Mouse (Mus musculus): ENCODE measurements around the gene Il1a. TPM values are rescaled to one million over a fixed set of nuclear protein-coding genes. Genes with fewer than 3 reads are reported as not detected.

Gene Il1a
- polyA plus RNA-seq, 1 experiment from 2014 or later = not detected

- H3K9ac ChIP-seq (ENCODE audit: low read length) = no peak overlapping the region
- no peak overlapping the region for H3K27ac ChIP-seq (ENCODE audit: low read length)
- peaks cover 72% of the 10 kb centered on the region for H3K36me3 ChIP-seq (ENCODE audit: control insufficient read depth, insufficient read depth, low read length)
- no peaks in the 10 kb centered on the region for H3K4me1 ChIP-seq (replicated peaks; ENCODE audit: control insufficient read depth, insufficient read depth, low read length)
- ATAC-seq (ENCODE audit: low read depth) = no peak
- no peak overlapping the region for H3K4me2 ChIP-seq (ENCODE audit: low read depth, low read length)
- no peak overlapping the region for H3K4me3 ChIP-seq (ENCODE audit: low read length)
- no peaks in the 10 kb centered on the region for H3K27me3 ChIP-seq (ENCODE audit: control insufficient read depth, insufficient read depth, low read depth, low read length)
- no peaks in the 10 kb centered on the region for H3K9me3 ChIP-seq (ENCODE audit: control insufficient read depth, low read length)
- WGBS = 83% methylated on average over 9 of the region's 9 CpGs
Observed at GRCm38 (mm10) chr2:129270621-129271020, 39.2 kb downstream of the Il1a start.

- Histone ChIP-seq H3K4me2 (ENCODE audit: low read depth, low read length) (no peak overlapping the region), H3K4me3 (ENCODE audit: low read length) (no peak overlapping the region), H3K27ac (ENCODE audit: low read length) (no peak overlapping the region), H3K9me3 (ENCODE audit: control insufficient read depth, low read length) (no peaks in the 10 kb centered on the region), H3K27me3 (ENCODE audit: control insufficient read depth, insufficient read depth, low read depth, low read length) (no peaks in the 10 kb centered on the region), H3K36me3 (ENCODE audit: control insufficient read depth, insufficient read depth, low read length) (peaks cover 68% of the 10 kb centered on the region), H3K9ac (ENCODE audit: low read length) (no peak overlapping the region), H3K4me1 (replicated peaks; ENCODE audit: control insufficient read depth, insufficient read depth, low read length) (no peaks in the 10 kb centered on the region)
- no peak for ATAC-seq (ENCODE audit: low read depth)
- WGBS = 82% methylated on average over 5 of the region's 5 CpGs
Observed at GRCm38 (mm10) chr2:129269986-129270385, 39.8 kb downstream of the Il1a start.

GRCm38 (mm10) chr2:129269161-129269643 is 40.6 kb downstream of the Il1a start:
- peaks cover 64% of the 10 kb centered on the region for H3K36me3 ChIP-seq (ENCODE audit: control insufficient read depth, insufficient read depth, low read length)
- H3K4me3 ChIP-seq (ENCODE audit: low read length) = no peak overlapping the region
- no peak for ATAC-seq (ENCODE audit: low read depth)
- no peak overlapping the region for H3K4me2 ChIP-seq (ENCODE audit: low read depth, low read length)
- no peaks in the 10 kb centered on the region for H3K9me3 ChIP-seq (ENCODE audit: control insufficient read depth, low read length)
- H3K9ac ChIP-seq (ENCODE audit: low read length) = no peak overlapping the region
- 90% methylated on average over 12 of the region's 12 CpGs for WGBS
- no peaks in the 10 kb centered on the region for H3K4me1 ChIP-seq (replicated peaks; ENCODE audit: control insufficient read depth, insufficient read depth, low read length)
- no peaks in the 10 kb centered on the region for H3K27me3 ChIP-seq (ENCODE audit: control insufficient read depth, insufficient read depth, low read depth, low read length)
- no peak overlapping the region for H3K27ac ChIP-seq (ENCODE audit: low read length)

GRCm38 (mm10) chr2:129267738-129268137 is 42.0 kb downstream of the Il1a start:
- H3K4me2 ChIP-seq (ENCODE audit: low read depth, low read length) = no peak overlapping the region
- ATAC-seq (ENCODE audit: low read depth) = no peak
- no peak overlapping the region for H3K27ac ChIP-seq (ENCODE audit: low read length)
- no peak overlapping the region for H3K9ac ChIP-seq (ENCODE audit: low read length)
- H3K9me3 ChIP-seq (ENCODE audit: control insufficient read depth, low read length) = no peaks in the 10 kb centered on the region
- no peak overlapping the region for H3K4me3 ChIP-seq (ENCODE audit: low read length)
- H3K4me1 ChIP-seq (replicated peaks; ENCODE audit: control insufficient read depth, insufficient read depth, low read length) = no peaks in the 10 kb centered on the region
- H3K36me3 ChIP-seq (ENCODE audit: control insufficient read depth, insufficient read depth, low read length) = peaks cover 52% of the 10 kb centered on the region
- 95% methylated on average over 5 of the region's 5 CpGs for WGBS
- no peaks in the 10 kb centered on the region for H3K27me3 ChIP-seq (ENCODE audit: control insufficient read depth, insufficient read depth, low read depth, low read length)

GRCm38 (mm10) chr2:129265316-129265715 is 44.5 kb downstream of the Il1a start:
- peaks cover 37% of the 10 kb centered on the region for H3K36me3 ChIP-seq (ENCODE audit: control insufficient read depth, insufficient read depth, low read length)
- no peak overlapping the region for H3K9ac ChIP-seq (ENCODE audit: low read length)
- no peaks in the 10 kb centered on the region for H3K4me1 ChIP-seq (replicated peaks; ENCODE audit: control insufficient read depth, insufficient read depth, low read length)
- H3K27me3 ChIP-seq (ENCODE audit: control insufficient read depth, insufficient read depth, low read depth, low read length) = no peaks in the 10 kb centered on the region
- no peak for ATAC-seq (ENCODE audit: low read depth)
- 94% methylated on average over 7 of the region's 7 CpGs for WGBS
- no peak overlapping the region for H3K4me3 ChIP-seq (ENCODE audit: low read length)
- H3K4me2 ChIP-seq (ENCODE audit: low read depth, low read length) = no peak overlapping the region
- no peak overlapping the region for H3K27ac ChIP-seq (ENCODE audit: low read length)
- H3K9me3 ChIP-seq (ENCODE audit: control insufficient read depth, low read length) = no peaks in the 10 kb centered on the region

- Histone ChIP-seq H3K4me1 (replicated peaks; ENCODE audit: control insufficient read depth, insufficient read depth, low read length) (no peaks in the 10 kb centered on the region), H3K9ac (ENCODE audit: low read length) (no peak overlapping the region), H3K4me3 (ENCODE audit: low read length) (no peak overlapping the region), H3K27ac (ENCODE audit: low read length) (no peak overlapping the region), H3K27me3 (ENCODE audit: control insufficient read depth, insufficient read depth, low read depth, low read length) (no peaks in the 10 kb centered on the region), H3K9me3 (ENCODE audit: control insufficient read depth, low read length) (no peaks in the 10 kb centered on the region), H3K4me2 (ENCODE audit: low read depth, low read length) (no peak overlapping the region), H3K36me3 (ENCODE audit: control insufficient read depth, insufficient read depth, low read length) (peaks cover 15% of the 10 kb centered on the region)
- ATAC-seq (ENCODE audit: low read depth) = no peak
- 54% methylated on average over 5 of the region's 5 CpGs for WGBS
Observed at GRCm38 (mm10) chr2:129263073-129263472, 46.7 kb downstream of the Il1a start.

- no peak for ATAC-seq (ENCODE audit: low read depth)
- Histone ChIP-seq H3K4me1 (replicated peaks; ENCODE audit: control insufficient read depth, insufficient read depth, low read length) (no peaks in the 10 kb centered on the region), H3K4me2 (ENCODE audit: low read depth, low read length) (no peak overlapping the region), H3K9me3 (ENCODE audit: control insufficient read depth, low read length) (no peaks in the 10 kb centered on the region), H3K36me3 (ENCODE audit: control insufficient read depth, insufficient read depth, low read length) (no peaks in the 10 kb centered on the region; the same call in 1 of the 2 replicates), H3K27ac (ENCODE audit: low read length) (no peak overlapping the region), H3K4me3 (ENCODE audit: low read length) (no peak overlapping the region), H3K27me3 (ENCODE audit: control insufficient read depth, insufficient read depth, low read depth, low read length) (no peaks in the 10 kb centered on the region), H3K9ac (ENCODE audit: low read length) (no peak overlapping the region)
- 53% methylated on average over 6 of the region's 6 CpGs for WGBS
Observed at GRCm38 (mm10) chr2:129261151-129261794, 48.5 kb downstream of the Il1a start.

- ATAC-seq (ENCODE audit: low read depth) = no peak
- Histone ChIP-seq H3K36me3 (ENCODE audit: control insufficient read depth, insufficient read depth, low read length) (no peaks in the 10 kb centered on the region), H3K9ac (ENCODE audit: low read length) (no peak overlapping the region), H3K4me1 (replicated peaks; ENCODE audit: control insufficient read depth, insufficient read depth, low read length) (no peaks in the 10 kb centered on the region), H3K27me3 (ENCODE audit: control insufficient read depth, insufficient read depth, low read depth, low read length) (no peaks in the 10 kb centered on the region), H3K9me3 (ENCODE audit: control insufficient read depth, low read length) (no peaks in the 10 kb centered on the region), H3K4me3 (ENCODE audit: low read length) (no peak overlapping the region), H3K27ac (ENCODE audit: low read length) (no peak overlapping the region), H3K4me2 (ENCODE audit: low read depth, low read length) (no peak overlapping the region)
- 67% methylated on average over 3 of the region's 3 CpGs for WGBS
Observed at GRCm38 (mm10) chr2:129260646-129261045, 49.1 kb downstream of the Il1a start.

- Histone ChIP-seq H3K36me3 (ENCODE audit: control insufficient read depth, insufficient read depth, low read length) (no peaks in the 10 kb centered on the region), H3K9me3 (ENCODE audit: control insufficient read depth, low read length) (no peaks in the 10 kb centered on the region), H3K9ac (ENCODE audit: low read length) (no peak overlapping the region), H3K4me3 (ENCODE audit: low read length) (no peak overlapping the region), H3K4me1 (replicated peaks; ENCODE audit: control insufficient read depth, insufficient read depth, low read length) (no peaks in the 10 kb centered on the region), H3K27ac (ENCODE audit: low read length) (no peak overlapping the region), H3K27me3 (ENCODE audit: control insufficient read depth, insufficient read depth, low read depth, low read length) (no peaks in the 10 kb centered on the region), H3K4me2 (ENCODE audit: low read depth, low read length) (no peak overlapping the region)
- WGBS = 33% methylated on average over 7 of the region's 7 CpGs
- ATAC-seq (ENCODE audit: low read depth) = peak; percentile 65
Observed at GRCm38 (mm10) chr2:129258475-129259211, 51.1 kb downstream of the Il1a start.
